Mouse (Mus musculus) liver, adult 2 months (tissue): ENCODE data around the gene Pgr.

Source experiments
- CTCF ChIP-seq: fragments of 200-500 bp; IDR thresholded peaks from 2 replicates; pipeline ENCODE4 v1.5.1; 2011; ENCODE audit warnings: low read depth, low read length, control low read depth
- POLR2A ChIP-seq: fragments of 200-500 bp; IDR thresholded peaks from 2 replicates; pipeline ENCODE4 v1.6.1; 2011; ENCODE audit warnings: low read length, control low read depth; ENCODE audit not compliant: insufficient read depth; ENCODE audit errors: extremely low read depth

DNA sequence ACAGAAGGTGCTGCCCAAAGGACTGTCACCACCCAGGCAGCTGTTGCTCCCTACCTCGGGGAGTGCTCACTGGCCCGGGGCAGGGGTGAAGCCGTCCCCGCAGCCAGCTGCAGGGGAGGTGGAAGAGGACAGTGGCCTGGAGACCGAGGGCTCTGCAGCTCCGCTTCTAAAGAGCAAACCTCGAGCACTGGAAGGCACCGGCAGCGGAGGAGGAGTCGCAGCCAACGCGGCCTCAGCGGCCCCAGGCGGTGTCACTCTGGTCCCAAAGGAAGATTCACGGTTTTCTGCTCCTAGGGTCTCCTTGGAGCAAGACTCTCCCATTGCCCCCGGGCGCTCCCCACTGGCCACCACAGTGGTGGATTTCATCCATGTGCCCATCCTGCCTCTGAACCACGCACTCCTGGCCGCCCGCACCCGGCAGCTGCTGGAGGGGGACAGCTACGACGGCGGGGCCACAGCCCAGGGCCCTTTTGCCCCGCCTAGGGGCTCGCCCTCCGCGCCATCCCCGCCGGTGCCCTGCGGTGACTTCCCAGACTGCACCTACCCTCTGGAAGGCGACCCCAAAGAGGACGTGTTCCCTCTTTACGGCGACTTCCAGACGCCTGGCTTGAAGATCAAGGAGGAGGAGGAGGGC is 1.5 kb downstream of the Pgr start:
- TF ChIP-seq CTCF (no peak), POLR2A (no peak)
